Mouse (Mus musculus): Measurements from ENCODE around the gene Angptl2. TPM values are rescaled to one million over a fixed set of nuclear protein-coding genes. Genes with fewer than 3 reads are reported as not detected.

Gene Angptl2
- polyA plus RNA-seq, 1 experiment from 2014 or later, result 8.0 TPM

GRCm38 (mm10) chr2:33280525-33280924 is 64.7 kb downstream of the Angptl2 start:
- Histone ChIP-seq H3K27me3 (replicated peaks; ENCODE audit: control insufficient read depth, insufficient read depth, low read length) (no peaks in the 10 kb centered on the region), H3K27ac (ENCODE audit: low read depth, low read length) (no peak overlapping the region), H3K9me3 (replicated peaks; ENCODE audit: control insufficient read depth, low read length) (no peaks in the 10 kb centered on the region), H3K9ac (ENCODE audit: low read length) (no peak overlapping the region), H3K4me2 (ENCODE audit: low read length) (no peak overlapping the region), H3K4me1 (ENCODE audit: control insufficient read depth, insufficient read depth, low read length) (no peaks in the 10 kb centered on the region), H3K4me3 (ENCODE audit: low read depth, low read length) (no peak overlapping the region), H3K36me3 (ENCODE audit: control insufficient read depth, insufficient read depth, low read length) (peaks cover 17% of the 10 kb centered on the region)
- 83% methylated on average over 2 of the region's 2 CpGs for WGBS
- ATAC-seq (no peak), DNase-seq (ENCODE audit: low spot score) (no peak)

- H3K4me2 ChIP-seq (ENCODE audit: low read length), result no peak overlapping the region
These were observed 65.9 kb downstream of the Angptl2 start for GRCm38 (mm10) chr2:33281807-33282206.

GRCm38 (mm10) chr2:33282877-33283276 is 67.0 kb downstream of the Angptl2 start:
- H3K4me1 ChIP-seq (ENCODE audit: control insufficient read depth, insufficient read depth, low read length), result no peaks in the 10 kb centered on the region
- H3K4me3 ChIP-seq (ENCODE audit: low read depth, low read length), result no peak overlapping the region
- no peak overlapping the region for H3K4me2 ChIP-seq (ENCODE audit: low read length)
- H3K9me3 ChIP-seq (replicated peaks; ENCODE audit: control insufficient read depth, low read length), result peaks cover 4% of the 10 kb centered on the region; the same call in 1 of the 2 replicates
- H3K9ac ChIP-seq (ENCODE audit: low read length), result no peak overlapping the region
- H3K27me3 ChIP-seq (replicated peaks; ENCODE audit: control insufficient read depth, insufficient read depth, low read length), result no peaks in the 10 kb centered on the region
- ATAC-seq (no peak), DNase-seq (ENCODE audit: low spot score) (no peak)
- H3K36me3 ChIP-seq (ENCODE audit: control insufficient read depth, insufficient read depth, low read length), result peaks cover 14% of the 10 kb centered on the region
- 80% methylated on average over 4 of the region's 4 CpGs for WGBS
- H3K27ac ChIP-seq (ENCODE audit: low read depth, low read length), result no peak overlapping the region

More at GRCm38 (mm10) chr2:33281807-33282206, 65.9 kb downstream of the Angptl2 start:
- 91% methylated on average over 5 of the region's 5 CpGs for WGBS
- Histone ChIP-seq H3K9me3 (replicated peaks; ENCODE audit: control insufficient read depth, low read length) (no peaks in the 10 kb centered on the region), H3K27me3 (replicated peaks; ENCODE audit: control insufficient read depth, insufficient read depth, low read length) (no peaks in the 10 kb centered on the region), H3K9ac (ENCODE audit: low read length) (no peak overlapping the region), H3K27ac (ENCODE audit: low read depth, low read length) (no peak overlapping the region), H3K4me1 (ENCODE audit: control insufficient read depth, insufficient read depth, low read length) (no peaks in the 10 kb centered on the region), H3K36me3 (ENCODE audit: control insufficient read depth, insufficient read depth, low read length) (peaks cover 17% of the 10 kb centered on the region), H3K4me3 (ENCODE audit: low read depth, low read length) (no peak overlapping the region)
- ATAC-seq, result no peak
- no peak for DNase-seq (ENCODE audit: low spot score)

- H3K4me1 ChIP-seq (ENCODE audit: control insufficient read depth, insufficient read depth, low read length), result no peaks in the 10 kb centered on the region
- ATAC-seq (no peak), DNase-seq (ENCODE audit: low spot score) (no peak)
- peaks cover 8% of the 10 kb centered on the region; the same call in 1 of the 2 replicates for H3K9me3 ChIP-seq (replicated peaks; ENCODE audit: control insufficient read depth, low read length)
- H3K27me3 ChIP-seq (replicated peaks; ENCODE audit: control insufficient read depth, insufficient read depth, low read length), result no peaks in the 10 kb centered on the region
- WGBS, result 86% methylated on average over 2 of the region's 2 CpGs
- peaks cover 19% of the 10 kb centered on the region for H3K36me3 ChIP-seq (ENCODE audit: control insufficient read depth, insufficient read depth, low read length)
- H3K4me2 ChIP-seq (ENCODE audit: low read length), result no peak overlapping the region
- no peak overlapping the region for H3K9ac ChIP-seq (ENCODE audit: low read length)
- H3K27ac ChIP-seq (ENCODE audit: low read depth, low read length), result no peak overlapping the region
- no peak overlapping the region for H3K4me3 ChIP-seq (ENCODE audit: low read depth, low read length)
These were observed 67.8 kb downstream of the Angptl2 start for GRCm38 (mm10) chr2:33283674-33284073.

GRCm38 (mm10) chr2:33288837-33289236 is 73.0 kb downstream of the Angptl2 start:
- H3K4me3 ChIP-seq (ENCODE audit: low read depth, low read length), result no peak overlapping the region
- no peaks in the 10 kb centered on the region for H3K4me1 ChIP-seq (ENCODE audit: control insufficient read depth, insufficient read depth, low read length)
- H3K9ac ChIP-seq (ENCODE audit: low read length), result no peak overlapping the region
- peaks cover 8% of the 10 kb centered on the region; the same call in 1 of the 2 replicates for H3K9me3 ChIP-seq (replicated peaks; ENCODE audit: control insufficient read depth, low read length)
- ATAC-seq (no peak), DNase-seq (ENCODE audit: low spot score) (no peak)
- H3K27ac ChIP-seq (ENCODE audit: low read depth, low read length), result no peak overlapping the region
- 92% methylated on average over 5 of the region's 5 CpGs for WGBS
- H3K36me3 ChIP-seq (ENCODE audit: control insufficient read depth, insufficient read depth, low read length), result peaks cover 9% of the 10 kb centered on the region
- H3K4me2 ChIP-seq (ENCODE audit: low read length), result no peak overlapping the region
- no peaks in the 10 kb centered on the region for H3K27me3 ChIP-seq (replicated peaks; ENCODE audit: control insufficient read depth, insufficient read depth, low read length)

GRCm38 (mm10) chr2:33290491-33290890 is 74.6 kb downstream of the Angptl2 start:
- 82% methylated on average over 8 of the region's 8 CpGs for WGBS
- Histone ChIP-seq H3K9me3 (replicated peaks; ENCODE audit: control insufficient read depth, low read length) (peaks cover 8% of the 10 kb centered on the region; the same call in 1 of the 2 replicates), H3K4me3 (ENCODE audit: low read depth, low read length) (no peak overlapping the region), H3K4me2 (ENCODE audit: low read length) (no peak overlapping the region), H3K4me1 (ENCODE audit: control insufficient read depth, insufficient read depth, low read length) (no peaks in the 10 kb centered on the region), H3K27ac (ENCODE audit: low read depth, low read length) (no peak overlapping the region), H3K9ac (ENCODE audit: low read length) (no peak overlapping the region), H3K36me3 (ENCODE audit: control insufficient read depth, insufficient read depth, low read length) (0 out of 2 replicates have a peak, but pooled peaks cover 4% of the 10 kb centered on the region), H3K27me3 (replicated peaks; ENCODE audit: control insufficient read depth, insufficient read depth, low read length) (no peaks in the 10 kb centered on the region)
- no peak for DNase-seq (ENCODE audit: low spot score)
- ATAC-seq, result no peak

GRCm38 (mm10) chr2:33292057-33292456 is 76.2 kb downstream of the Angptl2 start:
- H3K36me3 ChIP-seq (ENCODE audit: control insufficient read depth, insufficient read depth, low read length), result 0 out of 2 replicates have a peak, but pooled peaks cover 4% of the 10 kb centered on the region
- 88% methylated on average over 2 of the region's 2 CpGs for WGBS
- H3K4me2 ChIP-seq (ENCODE audit: low read length), result no peak overlapping the region
- H3K27me3 ChIP-seq (replicated peaks; ENCODE audit: control insufficient read depth, insufficient read depth, low read length), result no peaks in the 10 kb centered on the region
- H3K4me1 ChIP-seq (ENCODE audit: control insufficient read depth, insufficient read depth, low read length), result no peaks in the 10 kb centered on the region
- DNase-seq (ENCODE audit: low spot score), result no peak
- peaks cover 8% of the 10 kb centered on the region; the same call in 1 of the 2 replicates for H3K9me3 ChIP-seq (replicated peaks; ENCODE audit: control insufficient read depth, low read length)
- H3K9ac ChIP-seq (ENCODE audit: low read length), result no peak overlapping the region
- H3K27ac ChIP-seq (ENCODE audit: low read depth, low read length), result no peak overlapping the region
- H3K4me3 ChIP-seq (ENCODE audit: low read depth, low read length), result no peak overlapping the region
- ATAC-seq, result no peak

- no peaks in the 10 kb centered on the region for H3K27me3 ChIP-seq (replicated peaks; ENCODE audit: control insufficient read depth, insufficient read depth, low read length)
- DNase-seq (ENCODE audit: low spot score), result no peak
- H3K9me3 ChIP-seq (replicated peaks; ENCODE audit: control insufficient read depth, low read length), result no peaks in the 10 kb centered on the region
- no peak overlapping the region for H3K4me3 ChIP-seq (ENCODE audit: low read depth, low read length)
- no peak for ATAC-seq
- H3K36me3 ChIP-seq (ENCODE audit: control insufficient read depth, insufficient read depth, low read length), result no peaks in the 10 kb centered on the region
- H3K4me1 ChIP-seq (ENCODE audit: control insufficient read depth, insufficient read depth, low read length), result no peaks in the 10 kb centered on the region
- H3K9ac ChIP-seq (ENCODE audit: low read length), result no peak overlapping the region
- 93% methylated on average over 5 of the region's 5 CpGs for WGBS
- H3K27ac ChIP-seq (ENCODE audit: low read depth, low read length), result no peak overlapping the region
- no peak overlapping the region for H3K4me2 ChIP-seq (ENCODE audit: low read length)
These were observed 79.2 kb downstream of the Angptl2 start for GRCm38 (mm10) chr2:33295115-33295514.
